Mouse (Mus musculus) splenic B cell, adult 2 months (primary cell): ENCODE measurements around the gene Dynlt1c.
"Not testable (repeated sequence)": the region's sequence is repeated elsewhere in the genome, so short reads cannot be mapped to it uniquely, and the experiment has no call there.

Experiments
- DNase-seq: peaks from one replicate; pipeline ENCODE4 v3.0.0-alpha.2; 2011; ENCODE audit warnings: low read depth, low spot score
- H3K27me3 ChIP-seq: 2 replicates; pipeline ENCODE4 v1.6.1; 2012; ENCODE audit warnings: mild to moderate bottlenecking, low read length, moderate library complexity, mixed read lengths; ENCODE audit not compliant: control insufficient read depth, poor library complexity, insufficient read depth, severe bottlenecking
- H3K36me3 ChIP-seq: 2 replicates; pipeline ENCODE4 v1.6.1; 2012; ENCODE audit warnings: mild to moderate bottlenecking, low read length, moderate library complexity, mixed read lengths; ENCODE audit not compliant: control insufficient read depth, poor library complexity, insufficient read depth, severe bottlenecking

Gene Dynlt1c

GRCm38 (mm10) chr17:6601204-6601911, at the start of gene Dynlt1c:
TSS of gene Dynlt1c (plus strand) at chr17:6601671.
- peak; percentile 90 for DNase-seq
- H3K36me3 ChIP-seq, H3K27me3 ChIP-seq: not testable (repeated sequence)

GRCm38 (mm10) chr17:6553798-6554197, 47.7 kb upstream of the Dynlt1c start:
- not testable (repeated sequence) for DNase-seq, H3K36me3 ChIP-seq, H3K27me3 ChIP-seq

- DNase-seq, H3K27me3 ChIP-seq, H3K36me3 ChIP-seq: not testable (repeated sequence)
Measured at GRCm38 (mm10) chr17:6554243-6554642, 47.2 kb upstream of the Dynlt1c start.

GRCm38 (mm10) chr17:6559447-6560133, 41.9 kb upstream of the Dynlt1c start:
- DNase-seq, H3K36me3 ChIP-seq: not testable (repeated sequence)

GRCm38 (mm10) chr17:6564866-6565265, 36.6 kb upstream of the Dynlt1c start:
- not testable (repeated sequence) for H3K27me3 ChIP-seq, H3K36me3 ChIP-seq, DNase-seq

More at GRCm38 (mm10) chr17:6559447-6560133, 41.9 kb upstream of the Dynlt1c start:
- not testable (repeated sequence) for H3K27me3 ChIP-seq

GRCm38 (mm10) chr17:6567908-6568307, 33.6 kb upstream of the Dynlt1c start:
- not testable (repeated sequence) for H3K27me3 ChIP-seq, DNase-seq, H3K36me3 ChIP-seq

- not testable (repeated sequence) for H3K27me3 ChIP-seq, DNase-seq
Measured at GRCm38 (mm10) chr17:6571296-6571695, 30.2 kb upstream of the Dynlt1c start.

GRCm38 (mm10) chr17:6572202-6572601, 29.3 kb upstream of the Dynlt1c start:
- DNase-seq, H3K27me3 ChIP-seq, H3K36me3 ChIP-seq: not testable (repeated sequence)

More at GRCm38 (mm10) chr17:6571296-6571695, 30.2 kb upstream of the Dynlt1c start:
- H3K36me3 ChIP-seq, result not testable (repeated sequence)

GRCm38 (mm10) chr17:6575376-6575775, 26.1 kb upstream of the Dynlt1c start:
- DNase-seq, H3K36me3 ChIP-seq, H3K27me3 ChIP-seq: not testable (repeated sequence)

GRCm38 (mm10) chr17:6588672-6589071, 12.8 kb upstream of the Dynlt1c start:
- H3K27me3 ChIP-seq, DNase-seq, H3K36me3 ChIP-seq: not testable (repeated sequence)

GRCm38 (mm10) chr17:6592109-6592508, 9.4 kb upstream of the Dynlt1c start:
- H3K27me3 ChIP-seq, DNase-seq, H3K36me3 ChIP-seq: not testable (repeated sequence)

GRCm38 (mm10) chr17:6593896-6594295, 7.6 kb upstream of the Dynlt1c start:
- not testable (repeated sequence) for H3K36me3 ChIP-seq, H3K27me3 ChIP-seq, DNase-seq

- H3K27me3 ChIP-seq, DNase-seq, H3K36me3 ChIP-seq: not testable (repeated sequence)
Measured at GRCm38 (mm10) chr17:6595776-6596497, 5.5 kb upstream of the Dynlt1c start.

GRCm38 (mm10) chr17:6598356-6598755, 3.1 kb upstream of the Dynlt1c start:
- DNase-seq, result peak; percentile 43
- not testable (repeated sequence) for H3K27me3 ChIP-seq, H3K36me3 ChIP-seq
